Mouse (Mus musculus) cerebellum, adult 2 months (tissue): ENCODE results near the gene Ptpra.

Experiments used
- CTCF ChIP-seq: fragments of 200-500 bp; IDR thresholded peaks from 2 replicates; pipeline ENCODE4 v1.5.1; 2011; ENCODE audit warnings: low read depth, mild to moderate bottlenecking, control low read depth, low read length, moderate library complexity, borderline replicate concordance; ENCODE audit not compliant: insufficient read depth
- POLR2A ChIP-seq: fragments of 200-500 bp; IDR thresholded peaks from 2 replicates; pipeline ENCODE4 v1.6.1; 2011; ENCODE audit warnings: low read length, control low read depth, borderline replicate concordance; ENCODE audit not compliant: insufficient read depth

GRCm38 (mm10) chr2:130461287-130462071 lies 11.4 kb downstream of the Ptpra start:
- no peak for TF ChIP-seq CTCF
- TF ChIP-seq POLR2A: no peak
